Comparison of ENCODE assay signal across 13 mouse cellular contexts in the genomic region with DNA sequence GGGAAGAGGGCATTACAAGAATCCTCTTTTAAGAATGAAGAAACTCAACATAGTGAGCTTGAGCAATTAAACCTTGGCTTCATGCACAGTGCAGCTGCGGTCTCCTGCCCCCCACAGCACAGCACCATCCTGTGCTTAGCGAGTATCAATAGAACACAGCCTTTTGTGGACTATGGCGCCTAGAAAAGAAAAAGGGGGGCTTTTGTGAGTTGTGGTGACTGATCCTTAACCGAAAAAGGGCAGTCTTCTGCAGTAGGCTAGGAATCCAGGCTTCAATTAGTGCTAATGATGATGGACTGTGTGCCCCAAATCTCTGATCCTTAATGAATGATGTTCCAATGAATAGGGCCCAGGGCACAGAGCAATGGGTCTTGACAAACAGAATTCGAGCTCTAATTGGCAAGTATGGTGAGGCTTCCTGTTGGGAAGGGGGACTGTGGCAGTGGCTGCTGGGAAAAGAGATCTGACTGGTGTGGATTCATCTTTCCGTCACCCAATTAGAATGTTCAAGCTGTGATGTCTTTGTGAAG.
A peak's percentile ranks its signal among the peaks of the same experiment; 100 is the strongest.
DNase-seq lines count a peak whose midpoint lies in the region; ATAC-seq lines count a peak whose summit lies in the region.
"Had no signal": no experiment of that assay in that cellular context is flagged by ENCODE, and none has a peak within 500 bp of the region (broad histone marks: within the 10 kb centered on the region; RNA-seq: fewer than 3 reads in every experiment).

No protein-coding gene starts in this region.

- H3K27me3 ChIP-seq in midbrain, embryonic 12.5 days, result no peaks in the 10 kb centered on the region
- H3K27me3 ChIP-seq in midbrain, embryonic 10.5 days (ENCODE audit: low read depth, poor library complexity, severe bottlenecking), result no peaks in the 10 kb centered on the region
- no peaks in the 10 kb centered on the region for H3K27me3 ChIP-seq in embryonic facial prominence, embryonic 12.5 days
- no peaks in the 10 kb centered on the region for H3K27me3 ChIP-seq in forebrain, embryonic 14.5 days (replicated peaks; ENCODE audit: control insufficient read depth, insufficient read depth, low read length)
- no peaks in the 10 kb centered on the region for H3K27me3 ChIP-seq in midbrain, embryonic 16.5 days (ENCODE audit: control insufficient read depth, insufficient read depth, low read depth, low read length)
- H3K27me3 ChIP-seq: liver, embryonic 15.5 days had no signal

- H3K4me1 ChIP-seq in midbrain, embryonic 12.5 days, result peaks cover 9% of the 10 kb centered on the region; the same call in 1 of the 2 replicates
- H3K4me1 ChIP-seq in midbrain, embryonic 10.5 days, result peaks cover 15% of the 10 kb centered on the region
- H3K4me1 ChIP-seq in embryonic facial prominence, embryonic 12.5 days, result no peaks in the 10 kb centered on the region
- H3K4me1 ChIP-seq in forebrain, embryonic 14.5 days (ENCODE audit: control insufficient read depth, insufficient read depth, low read length), result peaks cover 4% of the 10 kb centered on the region; the same call in 1 of the 2 replicates
- H3K4me1 ChIP-seq in midbrain, embryonic 16.5 days (ENCODE audit: control insufficient read depth, insufficient read depth, low read length), result no peaks in the 10 kb centered on the region
- H3K4me1 ChIP-seq: heart, embryonic 10.5 days; liver, embryonic 15.5 days had no signal

- no peak for DNase-seq in midbrain, embryonic 10.5 days (ENCODE audit: low spot score)
- peak; percentile 88 for DNase-seq in forebrain, embryonic 14.5 days (ENCODE audit: low spot score)
- no peak for DNase-seq in urinary bladder, postnatal 36 days (ENCODE audit: low spot score in 2 of 2)
- no peak for DNase-seq in heart, postnatal 36 days
- DNase-seq: gastrocnemius, postnatal 25 days; thymus, postnatal 4 days had no signal

- H3K4me2 ChIP-seq in midbrain, embryonic 12.5 days (replicated peaks), result no peak overlapping the region
- H3K4me2 ChIP-seq in embryonic facial prominence, embryonic 12.5 days (replicated peaks), result no peak overlapping the region
- H3K4me2 ChIP-seq in forebrain, embryonic 14.5 days (ENCODE audit: low read length), result no peak overlapping the region
- no peak overlapping the region for H3K4me2 ChIP-seq in midbrain, embryonic 16.5 days (ENCODE audit: low read length)
- H3K4me2 ChIP-seq: liver, embryonic 15.5 days had no signal

- H3K9ac ChIP-seq in midbrain, embryonic 12.5 days (replicated peaks), result no peak overlapping the region
- no peak overlapping the region for H3K9ac ChIP-seq in embryonic facial prominence, embryonic 12.5 days
- no peak overlapping the region for H3K9ac ChIP-seq in forebrain, embryonic 14.5 days (ENCODE audit: low read length)
- H3K9ac ChIP-seq in midbrain, embryonic 16.5 days (ENCODE audit: low read depth, low read length), result no peak overlapping the region
- H3K9ac ChIP-seq: liver, embryonic 15.5 days had no signal

- H3K9me3 ChIP-seq in midbrain, embryonic 12.5 days, result no peaks in the 10 kb centered on the region
- no peaks in the 10 kb centered on the region for H3K9me3 ChIP-seq in midbrain, embryonic 10.5 days (replicated peaks)
- H3K9me3 ChIP-seq in embryonic facial prominence, embryonic 12.5 days, result no peaks in the 10 kb centered on the region
- H3K9me3 ChIP-seq in forebrain, embryonic 14.5 days (replicated peaks; ENCODE audit: control insufficient read depth, low read length), result no peaks in the 10 kb centered on the region
- no peaks in the 10 kb centered on the region for H3K9me3 ChIP-seq in midbrain, embryonic 16.5 days (replicated peaks; ENCODE audit: control insufficient read depth, low read length, poor library complexity, severe bottlenecking)
- H3K9me3 ChIP-seq: heart, embryonic 10.5 days; liver, embryonic 15.5 days had no signal

- whole genome bisulfite sequencing in midbrain, embryonic 12.5 days, result 45% methylated on average over 6 of the region's 6 CpGs
- WGBS in midbrain, embryonic 10.5 days, result 47% methylated on average over 6 of the region's 6 CpGs
- 61% methylated on average over 6 of the region's 6 CpGs for whole genome bisulfite sequencing in embryonic facial prominence, embryonic 12.5 days
- 8% methylated on average over 6 of the region's 6 CpGs for WGBS in forebrain, embryonic 14.5 days
- WGBS in midbrain, embryonic 16.5 days, result 32% methylated on average over 6 of the region's 6 CpGs

- no peaks in the 10 kb centered on the region for H3K36me3 ChIP-seq in midbrain, embryonic 12.5 days
- H3K36me3 ChIP-seq in midbrain, embryonic 10.5 days, result no peaks in the 10 kb centered on the region
- H3K36me3 ChIP-seq in embryonic facial prominence, embryonic 12.5 days, result no peaks in the 10 kb centered on the region
- H3K36me3 ChIP-seq in forebrain, embryonic 14.5 days (ENCODE audit: control insufficient read depth, insufficient read depth, low read length), result no peaks in the 10 kb centered on the region
- H3K36me3 ChIP-seq in midbrain, embryonic 16.5 days (ENCODE audit: control insufficient read depth, insufficient read depth, low read length), result no peaks in the 10 kb centered on the region
- H3K36me3 ChIP-seq: heart, embryonic 10.5 days; liver, embryonic 15.5 days had no signal

- H3K27ac ChIP-seq in midbrain, embryonic 12.5 days (replicated peaks), result no peak overlapping the region
- H3K27ac ChIP-seq in midbrain, embryonic 10.5 days (replicated peaks), result no peak overlapping the region; the same call in 1 of the 2 replicates
- H3K27ac ChIP-seq in embryonic facial prominence, embryonic 12.5 days, result no peak overlapping the region
- no peak overlapping the region for H3K27ac ChIP-seq in forebrain, embryonic 14.5 days (ENCODE audit: low read depth, low read length)
- no peak overlapping the region for H3K27ac ChIP-seq in midbrain, embryonic 16.5 days (ENCODE audit: low read length)
- H3K27ac ChIP-seq: heart, embryonic 10.5 days; liver, embryonic 15.5 days; stomach, postnatal 0 days had no signal

- H3K4me3 ChIP-seq in midbrain, embryonic 12.5 days, result no peak overlapping the region
- H3K4me3 ChIP-seq in midbrain, embryonic 10.5 days, result no peak overlapping the region
- no peak overlapping the region for H3K4me3 ChIP-seq in embryonic facial prominence, embryonic 12.5 days
- no peak overlapping the region for H3K4me3 ChIP-seq in forebrain, embryonic 14.5 days (ENCODE audit: low read depth, low read length)
- H3K4me3 ChIP-seq in midbrain, embryonic 16.5 days (ENCODE audit: low read depth, low read length), result no peak overlapping the region
- H3K4me3 ChIP-seq: heart, embryonic 10.5 days; liver, embryonic 15.5 days had no signal

- ATAC-seq in midbrain, embryonic 12.5 days (ENCODE audit: low FRiP score, low read depth), result peak; percentile 91
- peak; percentile 56; the same call in 1 of the 2 replicates for ATAC-seq in embryonic facial prominence, embryonic 12.5 days (ENCODE audit: insufficient number of reproducible peaks, insufficient read depth, low FRiP score, low TSS enrichment)
- peak; percentile 94 for ATAC-seq in forebrain, embryonic 14.5 days
- ATAC-seq in midbrain, embryonic 16.5 days, result peak; percentile 68; the same call in 1 of the 2 replicates
- ATAC-seq in cerebellum, adult (ENCODE audit: insufficient number of reproducible peaks, low FRiP score, low TSS enrichment), result no peak

- intact Hi-C loops in heart, postnatal 36 days (cut with DNase I), result loop anchor here (1.0 to 5.0 kb wide), 3 partner anchors 132 to 557 kb away; no protein-coding TSS in a partner anchor
